Comparison of ENCODE assay signal across 21 mouse cellular contexts in genomic region chr4:59350354-59350753, GRCm38 (mm10).
DNase-seq lines count a peak whose midpoint lies in the region; TF ChIP-seq lines count a peak whose summit lies in the region.
"Had no signal": no experiment of that assay in that cellular context is flagged by ENCODE, and none has a peak within 500 bp of the region (broad histone marks: within the 10 kb centered on the region; RNA-seq: fewer than 3 reads in every experiment).

No protein-coding gene starts in this region.

- dilution Hi-C loops in CH12.LX (cut with MboI; ENCODE audit: extremely low pct_ligation_motif_present, extremely low pct_unique_long_range_greater_than_20kb, low sequenced_read_pairs) = no loop called here

- no peaks in the 10 kb centered on the region for H3K9me3 ChIP-seq in CH12.LX (replicated peaks; ENCODE audit: low read length)
- H3K9me3 ChIP-seq: G1E had no signal

- TF ChIP-seq EP300 in CH12.LX (IDR thresholded peaks at IDR 0.05; ENCODE audit: low read length) = no peak

- DNase-seq in heart, adult 11 months = peak; percentile 65
- no peak for DNase-seq in heart, postnatal 25 days (ENCODE audit: low spot score)
- peak; percentile 25 for DNase-seq in testis, postnatal 10 days (ENCODE audit: low spot score)
- DNase-seq in testis, postnatal 14 days (ENCODE audit: low spot score) = no peak
- DNase-seq in CH12.LX (ENCODE audit: extremely low read depth) = no peak
- no peak for DNase-seq in urinary bladder, postnatal 36 days (ENCODE audit: low spot score in 2 of 2)
- DNase-seq in gastrocnemius, postnatal 14 days = no peak
- DNase-seq: adrenal gland, adult 2 months; adrenal gland, adult 8-10 months; adrenal gland, postnatal 10 days; adrenal gland, postnatal 14 days; adrenal gland, postnatal 25 days; adrenal gland, postnatal 36 days; B cell, adult 2 months; cerebellum, adult 11 months; cerebellum, adult 11-12 months; cerebellum, adult 18-20 months; cerebellum, adult 2 months had no signal

- peaks cover 17 to 41% of the 10 kb centered on the region in 2 experiments for H3K4me1 ChIP-seq in CH12.LX (ENCODE audit: control insufficient read depth in 1 of 2, insufficient read depth in 2 of 2)
- peaks cover 5% of the 10 kb centered on the region; the same call in 1 of the 2 replicates for H3K4me1 ChIP-seq in brown adipose tissue, adult 24 weeks (ENCODE audit: control insufficient read depth, insufficient read depth, insufficient read length, low read length)

- intact Hi-C loops in heart, postnatal 25 days (cut with DNase I) = no loop called here
- intact Hi-C loops in gastrocnemius, postnatal 14 days (cut with DNase I; ENCODE audit: low total_unique reads) = no loop called here

- no peak overlapping the region for H3K4me3 ChIP-seq in CH12.LX (replicated peaks in 1 of 3; ENCODE audit: low read depth in 2 of 3, low read length in 2 of 3, poor library complexity in 1 of 3)
- no peak overlapping the region for H3K4me3 ChIP-seq in brown adipose tissue, adult 24 weeks (ENCODE audit: insufficient read depth, low read depth, low read length)

- TF ChIP-seq RAD21 in CH12.LX (IDR thresholded peaks at IDR 0.05; ENCODE audit: low read depth, low read length) = no peak

- no peaks in the 10 kb centered on the region for H3K27me3 ChIP-seq in CH12.LX (replicated peaks)
- H3K27me3 ChIP-seq: Patski had no signal

- no peak overlapping the region for H3K9ac ChIP-seq in CH12.LX (ENCODE audit: insufficient read depth, low read depth)

- TF ChIP-seq CTCF in CH12.LX (conservative IDR thresholded peaks at IDR 0.05 in 1 of 2, IDR thresholded peaks at IDR 0.05 in 1 of 2; ENCODE audit: low read depth in 2 of 2, low read length in 2 of 2) = no peak

- no peak overlapping the region for H3K27ac ChIP-seq in CH12.LX (ENCODE audit: insufficient read depth, low read depth)
- H3K27ac ChIP-seq in brown adipose tissue, adult 24 weeks (replicated peaks; ENCODE audit: low read depth, low read length) = 0 out of 2 replicates have a peak overlapping the region, but pooled peaks have one; percentile 3

- no peak for TF ChIP-seq POLR2A in CH12.LX (IDR thresholded peaks at IDR 0.05; ENCODE audit: low read depth, low read length)

- H3K36me3 ChIP-seq in CH12.LX (replicated peaks in 1 of 2; ENCODE audit: control insufficient read depth in 1 of 2, insufficient read depth in 1 of 2, low read length in 1 of 2) = no peaks in the 10 kb centered on the region

- in situ Hi-C loops in CH12.LX (cut with MboI; ENCODE audit: low pct_ligation_motif_present, low pct_unique_long_range_greater_than_20kb, low sequenced_read_pairs) = loop anchor here (25.0 kb wide), 2 partner anchors 412 to 512 kb away; no protein-coding TSS in a partner anchor

- H3K79me2 ChIP-seq in CH12.LX (replicated peaks; ENCODE audit: control insufficient read depth, extremely low read depth, insufficient read depth, poor library complexity, severe bottlenecking) = no peaks in the 10 kb centered on the region

- no peak overlapping the region for H3K4me2 ChIP-seq in CH12.LX (ENCODE audit: insufficient read depth, low read depth, poor library complexity, severe bottlenecking)

TF ChIP-seq in CH12.LX, 34 proteins besides CTCF, POLR2A, EP300 and RAD21:
- TF ChIP-seq GABPA (IDR thresholded peaks at IDR 0.05; ENCODE audit: insufficient replicate concordance, low read depth, low read length) (no peak), TBP (conservative IDR thresholded peaks at IDR 0.05; ENCODE audit: low read depth, low read length) (peak; percentile 91)

Comparison
In these comparisons a context has a peak if more than half of its experiments do, and no peak if none do; other contexts are left out.
1. DNase-seq: peak in heart, adult 11 months (single experiment) and testis, postnatal 10 days (single experiment); none in heart, postnatal 25 days (single experiment), testis, postnatal 14 days (single experiment), CH12.LX (single experiment), urinary bladder, postnatal 36 days (0 of 2) and gastrocnemius, postnatal 14 days (single experiment).